Mouse (Mus musculus) kidney, embryonic 14.5 days (tissue): ENCODE data around the gene Smo. TPM values are rescaled to one million over a fixed set of nuclear protein-coding genes. Genes with fewer than 3 reads are reported as not detected.

ENCODE experiments used
- ATAC-seq: fragments of 200-750 bp; cut with Nextera tagmentation; 2 replicates; pipeline ENCODE4 v1.8.0; 2017; ENCODE audit warnings: moderate number of reproducible peaks, mild to moderate bottlenecking, moderate TSS enrichment, moderate library complexity; ENCODE audit not compliant: low FRiP score, low TSS enrichment
- H3K27ac ChIP-seq: fragments of 300-500 bp; sonication (generic); 2 replicates; pipeline ENCODE4 v1.5.1; 2014; ENCODE audit warnings: low read depth, mild to moderate bottlenecking, low read length, moderate library complexity, mixed read lengths
- H3K27me3 ChIP-seq: fragments of 300-500 bp; sonication (generic); 2 replicates; pipeline ENCODE4 v1.6.1; 2014; ENCODE audit warnings: mild to moderate bottlenecking, low read length; ENCODE audit not compliant: control insufficient read depth, insufficient read depth
- H3K36me3 ChIP-seq: fragments of 300-500 bp; sonication (generic); 2 replicates; pipeline ENCODE4 v1.6.1; 2014; ENCODE audit warnings: low read length, mixed read lengths; ENCODE audit not compliant: control insufficient read depth, insufficient read depth
- H3K4me1 ChIP-seq: fragments of 300-500 bp; sonication (generic); 2 replicates; pipeline ENCODE4 v1.6.1; 2014; ENCODE audit warnings: low read length, mixed read lengths; ENCODE audit not compliant: control insufficient read depth, insufficient read depth
- H3K4me2 ChIP-seq: fragments of 300-500 bp; sonication (generic); replicated peaks from 2 replicates; pipeline ENCODE4 v1.6.1; 2014; ENCODE audit warnings: low read depth, mild to moderate bottlenecking, low read length
- H3K4me3 ChIP-seq: fragments of 300-500 bp; sonication (generic); 2 replicates; pipeline ENCODE4 v1.5.1; 2014; ENCODE audit warnings: mild to moderate bottlenecking, low read length
- H3K9ac ChIP-seq: fragments of 300-500 bp; sonication (generic); 2 replicates; pipeline ENCODE4 v1.6.1; 2014; ENCODE audit warnings: low read depth, mild to moderate bottlenecking, low read length, moderate library complexity
- H3K9me3 ChIP-seq: fragments of 300-500 bp; sonication (generic); 2 replicates; pipeline ENCODE4 v1.6.1; 2016; ENCODE audit warnings: low read length; ENCODE audit not compliant: control insufficient read depth
- WGBS: fragments of 180-500 bp; shearing (Covaris S2); extraction: QIAGEN DNeasy Blood & Tissue Kit; methylation state at CpG from one replicate; pipeline ENCODE4 v1.1.7; 2014; 5-methylcytosine and 5-hydroxymethylcytosine counted together
- polyA plus RNA-seq: library from polyadenylated mRNA; unstranded; fragments of >200 nt; fragmentation: Nextera tagmentation; extraction: Ambion mirVana; gene quantifications from 2 replicates; pipeline ENCODE4 v1.2.1, GENCODE M21; 2014

Gene Smo
- polyA plus RNA-seq, 1 experiment from 2014 or later: 70.4 TPM

GRCm38 (mm10) chr6:29766874-29767273 lies 31.6 kb downstream of the Smo start:
- 86% methylated on average over 2 of the region's 2 CpGs for WGBS
- no peak overlapping the region for H3K4me3 ChIP-seq
- H3K4me2 ChIP-seq: no peak overlapping the region
- H3K9me3 ChIP-seq: no peaks in the 10 kb centered on the region
- no peak overlapping the region for H3K27ac ChIP-seq
- H3K9ac ChIP-seq: no peak overlapping the region
- H3K4me1 ChIP-seq: 0 out of 2 replicates have a peak, but pooled peaks cover 3% of the 10 kb centered on the region
- no peaks in the 10 kb centered on the region for H3K27me3 ChIP-seq
- no peaks in the 10 kb centered on the region for H3K36me3 ChIP-seq
- ATAC-seq: no peak

DNA sequence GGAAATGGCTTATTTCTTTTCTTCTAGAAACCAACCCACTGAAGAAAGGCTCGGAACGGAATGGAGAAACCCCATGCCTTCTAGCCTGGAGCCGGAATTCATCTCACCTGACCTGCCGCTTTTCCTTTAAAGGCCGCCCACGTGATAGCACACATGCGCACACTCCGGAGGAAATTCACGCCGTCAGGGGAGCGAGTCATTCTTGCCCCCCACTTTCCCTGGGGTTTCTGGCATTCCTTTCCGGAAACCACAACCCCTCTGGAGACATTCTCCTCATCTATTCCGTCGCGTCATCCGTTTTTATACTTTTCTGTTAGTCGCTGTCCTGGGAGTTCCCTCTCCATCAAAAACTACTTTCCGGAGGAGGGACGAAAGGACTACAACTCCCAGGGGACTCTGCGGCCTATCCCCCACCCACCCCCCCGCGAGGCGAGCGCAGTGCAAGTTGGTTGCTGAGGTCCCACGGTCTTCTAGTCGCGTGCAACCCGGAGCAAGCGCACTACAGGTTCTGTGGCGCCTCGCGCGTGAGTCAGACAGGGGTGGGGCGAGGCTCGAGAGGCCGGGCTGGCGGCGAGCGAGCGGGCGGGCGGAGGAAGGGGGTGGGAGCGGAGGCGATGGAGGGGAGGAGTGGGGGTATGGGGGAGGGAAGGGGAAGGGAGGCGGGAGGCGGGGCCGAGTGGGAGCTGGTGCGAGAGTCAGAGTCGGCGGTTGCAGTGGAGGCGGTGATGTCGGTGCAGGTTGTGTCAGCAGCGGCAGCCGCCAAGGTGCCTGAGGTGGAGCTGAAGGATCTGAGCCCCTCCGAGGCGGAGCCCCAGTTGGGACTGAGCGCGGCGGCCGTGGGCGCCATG lies 32.7 kb downstream of the Smo start, which contains the start of gene Ahcyl2:
TSS of gene Ahcyl2 (plus strand) at position 199 of the 848 bp plus-strand sequence.
- ATAC-seq: peak; percentile 99
- H3K27ac ChIP-seq: peak within 1 kb of the TSS; percentile 88
- peak within 1 kb of the TSS; percentile 88 for H3K4me3 ChIP-seq
- 2% methylated on average over 53 of the region's 61 CpGs for WGBS
- no peaks in the 10 kb centered on the region for H3K9me3 ChIP-seq
- H3K27me3 ChIP-seq: no peaks in the 10 kb centered on the region
- H3K4me1 ChIP-seq: 0 out of 2 replicates have a peak, but pooled peaks cover 3% of the 10 kb centered on the region
- peak within 1 kb of the TSS; percentile 75 for H3K4me2 ChIP-seq
- H3K36me3 ChIP-seq: no peaks in the 10 kb centered on the region
- peak within 1 kb of the TSS; percentile 85 for H3K9ac ChIP-seq

DNA sequence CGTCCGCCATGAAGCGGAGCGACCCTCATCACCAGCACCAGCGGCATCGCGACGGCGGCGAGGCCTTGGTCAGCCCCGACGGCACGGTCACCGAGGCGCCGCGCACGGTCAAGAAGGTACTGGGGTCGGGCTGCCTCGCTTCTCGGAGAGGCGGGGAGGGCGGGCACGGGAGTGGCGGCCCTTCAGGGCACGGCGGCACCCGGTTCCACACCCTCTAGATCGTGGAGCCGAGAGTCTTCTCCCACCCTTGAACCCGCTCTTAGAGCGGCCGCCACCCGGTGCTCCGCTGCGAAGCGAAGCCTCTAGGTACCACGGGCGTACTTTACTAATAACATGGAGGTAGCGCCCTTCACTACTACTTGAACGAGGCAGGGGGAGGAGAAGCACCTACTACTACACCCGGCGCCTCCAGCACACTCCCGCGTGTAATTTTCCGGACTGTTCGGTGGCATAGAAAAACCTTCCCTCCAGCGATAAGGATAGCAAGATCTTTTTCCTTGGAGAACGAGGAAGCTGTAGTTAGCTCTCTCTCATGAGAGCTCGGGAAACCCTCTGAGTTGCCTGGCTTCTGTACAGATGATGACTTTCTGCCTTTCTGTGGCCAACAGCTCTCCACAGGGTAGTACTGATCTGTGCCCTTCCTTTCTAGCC lies 33.6 kb downstream of the Smo start:
- peak; percentile 56; the same call in 1 of the 2 replicates for ATAC-seq
- Histone ChIP-seq H3K27me3 (no peaks in the 10 kb centered on the region), H3K4me1 (0 out of 2 replicates have a peak, but pooled peaks cover 3% of the 10 kb centered on the region), H3K9me3 (no peaks in the 10 kb centered on the region), H3K9ac (peak overlapping the region; percentile 85), H3K4me2 (peak overlapping the region; percentile 75), H3K4me3 (peak overlapping the region; percentile 88), H3K36me3 (no peaks in the 10 kb centered on the region), H3K27ac (peak overlapping the region; percentile 88)
- WGBS: under 1% methylated on average over 48 of the region's 50 CpGs

DNA sequence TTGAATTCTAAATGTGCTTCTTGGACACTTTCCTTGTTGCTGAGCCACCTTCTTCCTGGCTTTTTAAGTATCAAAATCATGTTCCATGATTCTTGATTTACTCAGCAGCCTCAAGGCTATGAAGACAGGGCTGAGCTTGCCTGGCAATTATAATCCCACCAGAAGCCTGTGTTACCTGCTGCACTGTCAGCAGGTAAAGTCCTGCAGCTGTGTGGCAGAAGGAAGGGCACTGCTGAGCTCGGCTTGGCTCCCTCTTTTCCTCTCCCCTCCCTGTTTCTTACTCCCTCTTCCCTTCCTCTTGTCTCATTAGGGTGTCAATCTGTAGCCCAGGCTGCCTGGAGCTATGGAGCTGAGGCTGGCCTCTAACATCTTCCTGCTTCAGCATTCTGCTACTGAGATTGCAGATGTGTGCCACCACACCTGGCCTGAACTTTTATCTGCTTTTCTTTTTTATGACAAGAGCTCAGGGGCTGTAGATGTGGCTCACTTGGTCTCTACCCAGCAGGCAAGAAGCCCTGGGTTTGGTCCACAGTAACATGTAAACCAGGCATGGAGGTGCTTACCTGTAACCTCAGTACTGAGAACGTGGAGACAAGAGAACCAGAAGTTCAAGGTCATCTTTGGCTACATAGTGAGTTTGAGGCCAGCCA lies 35.5 kb downstream of the Smo start:
- Histone ChIP-seq H3K9me3 (no peaks in the 10 kb centered on the region), H3K4me1 (0 out of 2 replicates have a peak, but pooled peaks cover 3% of the 10 kb centered on the region), H3K4me3 (no peak overlapping the region), H3K27ac (no peak overlapping the region), H3K9ac (no peak overlapping the region), H3K36me3 (no peaks in the 10 kb centered on the region), H3K27me3 (no peaks in the 10 kb centered on the region), H3K4me2 (no peak overlapping the region)
- 56% methylated on average over 2 of the region's 2 CpGs for WGBS
- no peak for ATAC-seq

GRCm38 (mm10) chr6:29772236-29772635 lies 36.9 kb downstream of the Smo start:
- Histone ChIP-seq H3K27me3 (no peaks in the 10 kb centered on the region), H3K4me2 (no peak overlapping the region), H3K4me3 (no peak overlapping the region), H3K4me1 (0 out of 2 replicates have a peak, but pooled peaks cover 6% of the 10 kb centered on the region), H3K36me3 (no peaks in the 10 kb centered on the region), H3K27ac (no peak overlapping the region), H3K9me3 (no peaks in the 10 kb centered on the region), H3K9ac (no peak overlapping the region)
- WGBS: 96% methylated on average over 3 of the region's 3 CpGs
- ATAC-seq: no peak

- no peak for ATAC-seq
- no peaks in the 10 kb centered on the region for H3K9me3 ChIP-seq
- 81% methylated on average over 1 of the region's 1 CpGs for WGBS
- no peak overlapping the region for H3K27ac ChIP-seq
- no peak overlapping the region for H3K4me2 ChIP-seq
- 0 out of 2 replicates have a peak, but pooled peaks cover 7% of the 10 kb centered on the region for H3K4me1 ChIP-seq
- no peaks in the 10 kb centered on the region for H3K27me3 ChIP-seq
- H3K36me3 ChIP-seq: no peaks in the 10 kb centered on the region
- H3K4me3 ChIP-seq: no peak overlapping the region
- H3K9ac ChIP-seq: no peak overlapping the region
These were observed 38.9 kb downstream of the Smo start for GRCm38 (mm10) chr6:29774161-29774560.

DNA sequence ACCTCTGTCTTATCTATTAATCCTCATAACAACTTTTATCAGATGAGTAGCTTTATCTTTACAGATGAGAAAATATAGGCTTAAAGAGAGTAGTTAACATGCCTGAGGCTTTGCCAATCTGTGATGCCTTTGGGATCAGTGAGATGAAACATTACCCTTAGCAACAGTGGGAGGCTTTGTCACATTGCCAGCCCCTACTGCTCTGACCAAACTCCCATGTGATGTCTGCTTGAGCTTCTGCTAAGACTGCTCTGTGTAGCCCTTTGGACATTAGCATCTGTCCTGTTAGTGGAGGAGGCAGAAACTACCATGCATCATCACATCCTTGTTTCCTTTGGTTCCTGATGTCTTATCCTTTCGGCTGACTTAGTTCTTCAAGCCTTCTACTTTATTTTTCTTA lies 40.3 kb downstream of the Smo start:
- Histone ChIP-seq H3K4me3 (no peak overlapping the region), H3K9me3 (no peaks in the 10 kb centered on the region), H3K27ac (no peak overlapping the region), H3K9ac (no peak overlapping the region), H3K4me2 (no peak overlapping the region), H3K4me1 (0 out of 2 replicates have a peak, but pooled peaks cover 3% of the 10 kb centered on the region), H3K36me3 (no peaks in the 10 kb centered on the region), H3K27me3 (no peaks in the 10 kb centered on the region)
- 89% methylated on average over 1 of the region's 1 CpGs for WGBS
- ATAC-seq: no peak

- H3K4me2 ChIP-seq: no peak overlapping the region
- ATAC-seq: no peak
- 0 out of 2 replicates have a peak, but pooled peaks cover 3% of the 10 kb centered on the region for H3K4me1 ChIP-seq
- H3K27me3 ChIP-seq: no peaks in the 10 kb centered on the region
- no peaks in the 10 kb centered on the region for H3K36me3 ChIP-seq
- H3K27ac ChIP-seq: no peak overlapping the region
- no peak overlapping the region for H3K4me3 ChIP-seq
- no peak overlapping the region for H3K9ac ChIP-seq
- WGBS: 89% methylated on average over 4 of the region's 4 CpGs
- no peaks in the 10 kb centered on the region for H3K9me3 ChIP-seq
These were observed 41.4 kb downstream of the Smo start for GRCm38 (mm10) chr6:29776542-29777237.
